Mouse (Mus musculus): ENCODE results near the gene Slc9c1.

GRCm38 (mm10) chr16:45653009-45653933, 118.2 kb downstream of the Slc9c1 start:
- no peak for TF ChIP-seq POLR2A (IDR thresholded peaks at IDR 0.05; ENCODE audit: insufficient read depth, low read depth, low read length)
- TF ChIP-seq CTCF (IDR thresholded peaks at IDR 0.05; ENCODE audit: insufficient read depth, low read depth, low read length), result no peak

All from olfactory bulb, adult 2 months (tissue).